In the genomic region with DNA sequence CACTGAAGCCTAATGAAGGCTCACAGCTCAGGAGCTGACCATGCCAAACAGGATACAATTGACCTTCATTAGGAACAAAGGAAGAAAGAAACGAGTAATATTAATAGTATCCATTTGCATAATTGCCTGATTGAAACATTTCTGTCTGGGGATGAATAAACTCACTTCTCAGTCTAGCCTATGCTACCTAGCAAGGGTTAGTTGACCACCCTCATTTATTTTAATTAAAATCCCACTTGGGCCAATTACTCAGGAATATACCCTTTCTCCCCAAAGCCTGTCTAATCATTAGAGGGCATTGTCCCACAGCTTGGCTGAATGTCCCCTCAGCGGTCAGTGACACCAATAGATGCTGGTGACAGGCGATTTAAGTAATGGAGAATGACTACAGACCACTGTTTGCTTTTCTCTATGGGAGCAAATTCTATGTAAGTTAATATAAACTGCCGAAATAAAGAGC, we compare ENCODE assay signal across 24 mouse cellular contexts. TPM values are rescaled to one million over a fixed set of nuclear protein-coding genes. Genes with fewer than 3 reads are reported as not detected.
DNase-seq lines count a peak whose midpoint lies in the region; ATAC-seq lines count a peak whose summit lies in the region.
"Had no signal": no experiment of that assay in that cellular context is flagged by ENCODE, and none has a peak within 500 bp of the region (broad histone marks: within the 10 kb centered on the region; RNA-seq: fewer than 3 reads in every experiment).

No protein-coding gene starts in this region.

- peaks cover 12% of the 10 kb centered on the region; the same call in 1 of the 2 replicates for H3K4me1 ChIP-seq in hindbrain, embryonic 10.5 days (replicated peaks)
- no peaks in the 10 kb centered on the region for H3K4me1 ChIP-seq in hindbrain, embryonic 14.5 days (replicated peaks; ENCODE audit: control insufficient read depth, insufficient read depth, low read length)
- peaks cover 40% of the 10 kb centered on the region for H3K4me1 ChIP-seq in forebrain, embryonic 10.5 days
- peaks cover 18% of the 10 kb centered on the region for H3K4me1 ChIP-seq in forebrain, embryonic 16.5 days (replicated peaks; ENCODE audit: control insufficient read depth, insufficient read depth, low read length)
- H3K4me1 ChIP-seq in midbrain, embryonic 16.5 days (ENCODE audit: control insufficient read depth, insufficient read depth, low read length), result 0 out of 2 replicates have a peak, but pooled peaks cover 2% of the 10 kb centered on the region
- H3K4me1 ChIP-seq: limb, embryonic 12.5 days had no signal

- H3K9ac ChIP-seq in hindbrain, embryonic 14.5 days, result no peak overlapping the region
- no peak overlapping the region for H3K9ac ChIP-seq in forebrain, embryonic 16.5 days (replicated peaks; ENCODE audit: low read depth, low read length)
- no peak overlapping the region for H3K9ac ChIP-seq in midbrain, embryonic 16.5 days (ENCODE audit: low read depth, low read length)
- H3K9ac ChIP-seq: heart, embryonic 13.5 days; kidney, embryonic 15.5 days; limb, embryonic 12.5 days; liver, postnatal 0 days had no signal

- H3K9me3 ChIP-seq in hindbrain, embryonic 10.5 days, result no peaks in the 10 kb centered on the region
- no peaks in the 10 kb centered on the region for H3K9me3 ChIP-seq in hindbrain, embryonic 14.5 days (ENCODE audit: control insufficient read depth, low read length)
- no peaks in the 10 kb centered on the region for H3K9me3 ChIP-seq in forebrain, embryonic 10.5 days
- H3K9me3 ChIP-seq in forebrain, embryonic 16.5 days (ENCODE audit: control insufficient read depth, low read length), result no peaks in the 10 kb centered on the region
- no peaks in the 10 kb centered on the region for H3K9me3 ChIP-seq in midbrain, embryonic 16.5 days (replicated peaks; ENCODE audit: control insufficient read depth, low read length, poor library complexity, severe bottlenecking)
- H3K9me3 ChIP-seq: heart, embryonic 13.5 days; kidney, embryonic 15.5 days; limb, embryonic 12.5 days had no signal

- H3K4me2 ChIP-seq in hindbrain, embryonic 14.5 days (replicated peaks), result no peak overlapping the region
- no peak overlapping the region for H3K4me2 ChIP-seq in forebrain, embryonic 16.5 days (ENCODE audit: low read length)
- no peak overlapping the region for H3K4me2 ChIP-seq in midbrain, embryonic 16.5 days (ENCODE audit: low read length)
- H3K4me2 ChIP-seq: heart, embryonic 13.5 days; kidney, embryonic 15.5 days; limb, embryonic 12.5 days; liver, embryonic 11.5 days had no signal

- ATAC-seq in hindbrain, embryonic 14.5 days (ENCODE audit: low FRiP score), result no peak; the same call in 1 of the 2 replicates
- peak; percentile 77 for ATAC-seq in forebrain, embryonic 16.5 days
- ATAC-seq in midbrain, embryonic 16.5 days, result peak; percentile 12; the same call in 1 of the 2 replicates
- ATAC-seq: lung, postnatal 0 days had no signal

- peak overlapping the region; percentile 10; the same call in 1 of the 2 replicates for H3K27ac ChIP-seq in hindbrain, embryonic 10.5 days
- H3K27ac ChIP-seq in hindbrain, embryonic 14.5 days, result no peak overlapping the region
- 0 out of 2 replicates have a peak overlapping the region, but pooled peaks have one; percentile 6 for H3K27ac ChIP-seq in forebrain, embryonic 10.5 days
- no peak overlapping the region for H3K27ac ChIP-seq in forebrain, embryonic 16.5 days (ENCODE audit: low read length)
- no peak overlapping the region for H3K27ac ChIP-seq in midbrain, embryonic 16.5 days (ENCODE audit: low read length)
- H3K27ac ChIP-seq: heart, embryonic 13.5 days; kidney, embryonic 15.5 days; limb, embryonic 12.5 days had no signal

- H3K27me3 ChIP-seq in hindbrain, embryonic 10.5 days (ENCODE audit: insufficient read depth, poor library complexity, severe bottlenecking), result no peaks in the 10 kb centered on the region
- H3K27me3 ChIP-seq in hindbrain, embryonic 14.5 days (ENCODE audit: control insufficient read depth, insufficient read depth, low read length), result no peaks in the 10 kb centered on the region
- H3K27me3 ChIP-seq in forebrain, embryonic 10.5 days (ENCODE audit: poor library complexity, severe bottlenecking), result peaks cover 49% of the 10 kb centered on the region
- H3K27me3 ChIP-seq in forebrain, embryonic 16.5 days (replicated peaks; ENCODE audit: control insufficient read depth, insufficient read depth, low read length), result no peaks in the 10 kb centered on the region
- H3K27me3 ChIP-seq in midbrain, embryonic 16.5 days (ENCODE audit: control insufficient read depth, insufficient read depth, low read depth, low read length), result no peaks in the 10 kb centered on the region
- H3K27me3 ChIP-seq: heart, embryonic 13.5 days; kidney, embryonic 15.5 days; limb, embryonic 12.5 days had no signal

- WGBS in hindbrain, embryonic 10.5 days, result 73% methylated on average over 4 of the region's 4 CpGs
- 51% methylated on average over 4 of the region's 4 CpGs for WGBS in hindbrain, embryonic 14.5 days
- 44% methylated on average over 4 of the region's 4 CpGs for WGBS in forebrain, embryonic 10.5 days
- WGBS in forebrain, embryonic 16.5 days, result 13% methylated on average over 4 of the region's 4 CpGs
- 41% methylated on average over 4 of the region's 4 CpGs for WGBS in midbrain, embryonic 16.5 days

- H3K4me3 ChIP-seq in hindbrain, embryonic 10.5 days, result no peak overlapping the region
- H3K4me3 ChIP-seq in hindbrain, embryonic 14.5 days (replicated peaks; ENCODE audit: low read length), result no peak overlapping the region
- H3K4me3 ChIP-seq in forebrain, embryonic 10.5 days, result no peak overlapping the region
- H3K4me3 ChIP-seq in forebrain, embryonic 16.5 days (replicated peaks; ENCODE audit: low read length), result no peak overlapping the region
- H3K4me3 ChIP-seq in midbrain, embryonic 16.5 days (ENCODE audit: low read depth, low read length), result no peak overlapping the region
- H3K4me3 ChIP-seq: heart, embryonic 13.5 days; kidney, embryonic 15.5 days; limb, embryonic 12.5 days had no signal

- H3K36me3 ChIP-seq in hindbrain, embryonic 10.5 days, result no peaks in the 10 kb centered on the region
- 0 out of 2 replicates have a peak, but pooled peaks cover 2% of the 10 kb centered on the region for H3K36me3 ChIP-seq in hindbrain, embryonic 14.5 days (replicated peaks; ENCODE audit: control insufficient read depth, insufficient read depth)
- peaks cover under 1% of the 10 kb centered on the region; the same call in 1 of the 2 replicates for H3K36me3 ChIP-seq in forebrain, embryonic 10.5 days (replicated peaks)
- 0 out of 2 replicates have a peak, but pooled peaks cover 1% of the 10 kb centered on the region for H3K36me3 ChIP-seq in forebrain, embryonic 16.5 days (ENCODE audit: control insufficient read depth, insufficient read depth)
- no peaks in the 10 kb centered on the region for H3K36me3 ChIP-seq in midbrain, embryonic 16.5 days (ENCODE audit: control insufficient read depth, insufficient read depth, low read length)

- DNase-seq in hindbrain, embryonic 10.5 days (ENCODE audit: low spot score), result no peak
- DNase-seq in hindbrain, embryonic 14.5 days (ENCODE audit: low spot score), result no peak
- DNase-seq in forebrain, embryonic 10.5 days (ENCODE audit: extremely low spot score, low spot score), result no peak
- no peak for DNase-seq in frontal cortex, postnatal 10 days (ENCODE audit: low spot score in 2 of 2)
- no peak for DNase-seq in urinary bladder, adult 2 months (ENCODE audit: low spot score)
- DNase-seq in thymus, postnatal 4 days, result no peak
- DNase-seq: adrenal gland, postnatal 14 days; cerebellum, adult 8-10 months; gastrocnemius, postnatal 14 days; heart, adult 18-20 months; heart, postnatal 14 days; kidney, adult 11 months; kidney, postnatal 4 days had no signal

RNA-seq across cellular contexts. Expression of a gene that starts 23.7 kb away (rescaled TPM):
- 0.07 and 0.11 TPM in 2 replicates for polyA plus RNA-seq in hindbrain, embryonic 10.5 days (2016; fragmentation: Nextera tagmentation; extraction: Ambion mirVana)
- not detected in 2 replicates for polyA plus RNA-seq in hindbrain, embryonic 14.5 days (2014; fragmentation: Nextera tagmentation; extraction: Ambion mirVana)
- 0.06 TPM in 1 of 2 replicates, not detected in the other for polyA plus RNA-seq in forebrain, embryonic 10.5 days (2016; fragmentation: Nextera tagmentation; extraction: Ambion mirVana)
- 0.11 and 0.28 TPM in 2 replicates for polyA plus RNA-seq in forebrain, embryonic 16.5 days (2015; fragmentation: Nextera tagmentation; extraction: Ambion mirVana)
- 0.24 and 0.25 TPM in 2 replicates for polyA plus RNA-seq in midbrain, embryonic 16.5 days (2015; fragmentation: Nextera tagmentation; extraction: Ambion mirVana)
- polyA plus RNA-seq in urinary bladder, adult 2 months (2012; rRNA removed), result not detected in 2 replicates
- polyA plus RNA-seq: embryonic facial prominence, embryonic 14.5 days; kidney, embryonic 15.5 days; limb, embryonic 12.5 days; liver, postnatal 0 days; lung, postnatal 0 days; spleen, adult 2 months; stomach, embryonic 14.5 days had no signal

RNA-seq across cellular contexts. Expression of a gene that starts 24.1 kb away (rescaled TPM):
- polyA plus RNA-seq in hindbrain, embryonic 10.5 days (2016; fragmentation: Nextera tagmentation; extraction: Ambion mirVana), result 78.5 and 97.0 TPM in 2 replicates
- polyA plus RNA-seq in hindbrain, embryonic 14.5 days (2014; fragmentation: Nextera tagmentation; extraction: Ambion mirVana), result 202 and 219 TPM in 2 replicates
- 68.9 and 70.6 TPM in 2 replicates for polyA plus RNA-seq in forebrain, embryonic 10.5 days (2016; fragmentation: Nextera tagmentation; extraction: Ambion mirVana)
- 139 and 150 TPM in 2 replicates for polyA plus RNA-seq in forebrain, embryonic 16.5 days (2015; fragmentation: Nextera tagmentation; extraction: Ambion mirVana)
- 226 and 229 TPM in 2 replicates for polyA plus RNA-seq in midbrain, embryonic 16.5 days (2015; fragmentation: Nextera tagmentation; extraction: Ambion mirVana)
- polyA plus RNA-seq in urinary bladder, adult 2 months (2012; rRNA removed), result 44.3 and 47.6 TPM in 2 replicates

Comparison
In these comparisons a context has a peak if more than half of its experiments do, and no peak if none do; other contexts are left out.
1. H3K27ac ChIP-seq: peak in hindbrain, embryonic 10.5 days (single experiment) and forebrain, embryonic 10.5 days (single experiment); none in hindbrain, embryonic 14.5 days (single experiment), forebrain, embryonic 16.5 days (single experiment) and midbrain, embryonic 16.5 days (single experiment).